Mouse (Mus musculus): Measurements from ENCODE around the gene B230118H07Rik. TPM values are rescaled to one million over a fixed set of nuclear protein-coding genes. Genes with fewer than 3 reads are reported as not detected.

B230118H07Rik gene
- total RNA-seq, 2 experiments from 2014 or later = 98.5 to 101 TPM

DNA sequence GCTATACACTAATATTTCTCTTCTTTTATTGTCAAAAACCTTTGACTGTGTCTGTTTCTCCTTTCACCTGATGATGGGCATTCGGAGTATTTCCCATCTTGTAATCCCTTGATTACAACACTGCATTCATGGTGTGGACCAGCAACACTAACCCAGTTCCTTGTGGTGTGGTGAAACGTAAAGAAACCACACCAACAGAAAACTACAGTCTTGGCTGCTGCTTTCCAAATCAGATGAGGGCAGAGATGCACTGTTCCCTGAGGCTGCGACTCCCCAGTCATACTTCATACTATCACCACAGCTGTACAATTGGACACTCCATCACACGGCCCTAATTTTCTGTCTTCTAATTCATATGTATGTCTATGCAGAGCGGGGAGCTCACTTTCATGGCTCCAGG, 54.7 kb downstream of the B230118H07Rik start:
- DNase-seq = no peak
- intact Hi-C loops (cut with DNase I) = loop anchor here (5.0 kb wide), 1 partner anchor 58 kb away; no protein-coding TSS in a partner anchor

DNA sequence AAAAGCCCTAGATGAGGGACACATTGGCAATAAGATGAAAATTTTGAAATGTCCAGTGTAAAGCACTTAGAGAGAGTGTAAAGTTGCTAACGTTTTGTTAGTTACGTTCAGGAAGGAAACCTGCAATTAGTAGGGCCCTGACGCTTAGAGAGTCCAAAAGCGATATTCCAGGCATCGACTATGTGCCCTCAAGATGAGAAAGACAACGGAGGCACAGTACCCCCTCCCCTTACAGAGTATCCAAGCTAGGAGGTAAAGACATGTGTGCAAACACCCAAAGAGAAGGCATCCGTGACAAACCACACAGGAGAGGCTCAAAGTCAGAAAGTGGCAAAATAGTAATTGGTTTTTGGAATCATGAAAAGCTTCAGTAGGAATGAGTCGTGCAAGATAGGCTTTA, 56.4 kb downstream of the B230118H07Rik start:
- intact Hi-C loops (cut with DNase I) = no loop called here
- no peak for DNase-seq

DNA sequence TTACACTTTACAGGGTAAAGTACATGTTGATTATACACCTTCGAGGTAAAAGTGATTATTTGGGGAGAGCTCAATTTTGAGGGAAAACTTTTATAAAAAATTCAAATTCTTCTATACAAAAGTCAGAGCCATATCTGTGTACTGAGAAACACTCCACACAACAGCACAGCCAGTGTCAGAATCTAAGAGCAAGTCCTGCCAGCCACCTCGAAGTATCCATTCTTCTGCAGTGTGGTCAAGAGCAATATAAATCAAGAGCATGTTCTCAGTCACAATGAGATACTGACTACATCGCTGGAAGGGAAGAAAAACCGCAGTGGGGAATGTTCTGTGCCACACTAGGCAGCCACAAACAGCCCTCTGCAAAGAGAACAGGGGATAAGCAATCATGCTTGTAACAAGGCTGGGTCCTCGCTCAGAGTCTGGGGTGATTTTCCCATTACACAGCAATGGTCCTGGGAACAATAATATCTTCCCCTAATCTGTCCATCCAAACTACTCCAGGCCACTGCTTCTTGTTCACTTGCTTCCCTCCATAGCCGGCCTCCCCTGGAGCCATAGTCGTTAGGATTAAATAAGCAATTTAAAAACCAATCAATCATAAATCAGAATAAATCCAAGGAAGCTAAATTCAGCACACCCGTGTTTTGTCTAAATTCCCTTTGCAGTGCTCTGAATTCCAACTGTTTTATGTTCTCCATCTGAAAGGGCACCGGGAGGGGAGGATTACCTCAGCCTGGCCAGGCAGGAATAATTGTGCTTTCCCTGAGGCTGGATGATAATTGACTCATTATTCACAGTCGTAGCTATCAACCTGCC, 57.1 kb downstream of the B230118H07Rik start:
- intact Hi-C loops (cut with DNase I) = no loop called here

DNA sequence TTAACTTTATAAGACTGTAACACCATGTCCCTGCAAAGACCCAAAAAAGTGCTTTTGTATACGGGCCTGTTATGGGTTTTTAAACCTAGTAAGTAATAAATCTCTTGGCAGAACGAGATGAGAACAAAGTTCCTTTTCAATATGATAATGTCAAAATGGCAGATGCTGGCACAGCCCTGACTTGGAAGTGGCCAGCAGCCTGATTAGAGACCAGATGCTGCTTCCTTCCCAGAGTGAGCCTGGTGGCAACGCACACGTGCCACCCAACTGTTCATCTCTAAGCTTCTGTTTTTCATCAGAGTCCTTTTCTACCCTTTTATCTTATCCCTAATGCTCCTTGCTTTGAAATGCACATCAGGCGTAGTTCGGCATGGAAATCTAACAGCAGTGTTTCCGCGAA, 58.0 kb downstream of the B230118H07Rik start:
- no peak for DNase-seq
- intact Hi-C loops (cut with DNase I) = no loop called here

More for the DNA sequence above, 57.1 kb downstream of the B230118H07Rik start:
- no peak for DNase-seq

DNA sequence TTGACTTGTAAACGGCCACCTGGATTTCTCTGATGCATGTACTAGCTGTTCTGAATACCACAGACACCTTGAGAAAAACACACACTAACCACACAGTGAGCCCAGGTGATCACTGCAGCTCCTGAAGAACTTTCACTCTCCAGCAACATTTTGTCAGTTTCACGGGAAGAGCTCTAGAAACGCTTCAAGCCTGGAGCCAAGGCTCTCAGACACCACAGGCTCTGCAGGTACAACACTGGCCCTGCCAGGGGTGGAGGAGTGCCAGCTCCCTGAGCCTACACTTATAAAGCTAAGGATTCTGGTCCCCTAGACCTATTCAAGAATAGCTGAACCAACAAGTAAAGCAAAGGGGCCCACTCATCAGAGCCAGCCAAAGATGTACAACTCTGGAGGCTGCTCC, 67.9 kb downstream of the B230118H07Rik start:
- no peak for DNase-seq
- intact Hi-C loops (cut with DNase I) = no loop called here

DNA sequence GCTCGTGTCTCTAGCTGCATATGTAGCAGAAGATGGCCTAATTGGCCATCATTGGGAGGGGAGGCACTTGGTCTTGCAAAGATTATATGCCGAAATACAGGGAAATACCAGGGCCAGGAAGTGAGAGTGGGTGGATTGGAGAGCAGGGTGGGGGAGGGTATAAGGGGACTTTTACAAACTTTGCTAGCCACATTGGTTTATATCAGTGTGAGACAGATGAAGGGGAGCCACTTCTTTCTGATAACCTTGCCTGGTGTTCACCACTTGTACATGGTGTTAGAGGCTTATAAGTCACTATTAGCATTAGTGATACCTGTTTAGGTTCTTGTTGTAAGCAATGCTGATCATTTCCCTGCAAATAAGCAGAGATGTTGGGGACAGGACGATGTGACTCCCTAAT, 68.4 kb downstream of the B230118H07Rik start:
- intact Hi-C loops (cut with DNase I) = no loop called here
- no peak for DNase-seq

DNA sequence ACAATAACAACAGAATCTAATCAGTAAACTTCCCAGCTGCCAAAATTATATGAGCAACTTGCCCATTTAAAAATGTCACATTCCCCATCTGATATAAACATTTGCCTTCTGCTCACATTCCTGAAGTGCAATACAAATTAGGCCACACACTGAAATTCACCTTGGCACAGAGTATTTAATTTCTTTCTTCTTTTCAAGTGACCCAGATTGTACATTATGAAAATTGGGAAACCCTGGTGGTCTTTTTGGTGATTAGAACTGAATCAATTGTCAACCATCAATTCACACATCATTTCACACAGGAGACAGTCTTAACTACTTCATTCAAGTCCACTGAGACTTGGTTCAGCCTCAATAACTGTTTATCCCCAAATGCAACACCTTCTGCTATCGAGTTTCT, 68.9 kb downstream of the B230118H07Rik start:
- intact Hi-C loops (cut with DNase I) = no loop called here
- no peak for DNase-seq

DNA sequence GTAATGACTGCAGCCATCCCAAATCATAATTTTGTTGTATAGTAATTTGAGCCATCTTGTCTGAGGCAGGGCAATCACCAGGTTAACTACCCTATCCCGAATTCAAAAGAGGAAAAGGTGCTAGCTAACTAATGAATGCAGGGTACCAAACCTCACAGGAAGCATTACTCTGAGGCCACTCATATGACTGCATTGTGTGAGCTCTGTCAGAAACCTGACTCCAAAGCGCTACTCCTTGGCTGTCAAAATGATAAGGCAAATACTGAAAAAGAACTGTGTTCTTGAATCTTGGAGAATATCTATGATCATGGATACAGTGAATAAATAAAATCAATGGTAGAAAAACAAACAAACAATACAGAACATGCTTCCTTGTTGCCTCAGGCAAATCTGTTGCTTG, 69.3 kb downstream of the B230118H07Rik start:
- no peak for DNase-seq
- intact Hi-C loops (cut with DNase I) = no loop called here

DNA sequence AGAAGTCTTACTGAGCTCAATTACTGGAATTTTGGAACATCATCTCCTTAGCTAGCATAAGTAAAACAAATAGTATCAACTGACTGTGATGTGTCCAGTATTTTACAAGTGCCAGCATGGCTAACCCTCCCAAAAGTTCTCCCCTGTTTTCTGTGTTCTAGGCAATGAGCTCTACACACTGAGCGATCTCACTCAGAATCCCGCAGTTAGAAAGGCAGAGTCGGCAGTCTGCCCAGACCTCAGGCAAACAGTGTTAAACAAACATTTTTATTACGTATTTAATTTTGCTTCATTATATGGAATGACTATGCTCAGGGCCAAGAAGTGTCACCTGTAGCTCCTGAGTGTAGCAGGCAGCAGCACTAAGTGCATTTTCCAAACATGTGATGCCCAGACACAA, 72.1 kb downstream of the B230118H07Rik start:
- intact Hi-C loops (cut with DNase I) = no loop called here
- DNase-seq = no peak

DNA sequence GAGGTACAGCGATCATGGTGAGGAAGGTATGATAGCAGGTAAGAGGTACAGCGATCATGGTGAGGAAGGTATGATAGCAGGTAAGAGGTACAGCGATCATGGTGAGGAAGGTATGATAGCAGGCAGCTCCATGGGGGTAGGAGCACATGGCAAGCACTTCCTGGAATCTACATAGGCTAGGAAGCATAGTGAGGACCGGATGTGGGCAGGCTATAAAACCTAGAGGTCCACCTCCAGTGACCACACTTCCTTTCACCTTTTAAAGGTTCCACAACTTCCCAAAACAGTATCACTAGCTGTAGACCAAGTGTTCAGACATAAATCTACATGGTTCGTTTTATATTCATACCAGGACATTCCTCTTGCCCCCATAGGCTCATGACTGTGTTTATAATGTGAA, 80.1 kb downstream of the B230118H07Rik start:
- DNase-seq = no peak
- intact Hi-C loops (cut with DNase I) = no loop called here

DNA sequence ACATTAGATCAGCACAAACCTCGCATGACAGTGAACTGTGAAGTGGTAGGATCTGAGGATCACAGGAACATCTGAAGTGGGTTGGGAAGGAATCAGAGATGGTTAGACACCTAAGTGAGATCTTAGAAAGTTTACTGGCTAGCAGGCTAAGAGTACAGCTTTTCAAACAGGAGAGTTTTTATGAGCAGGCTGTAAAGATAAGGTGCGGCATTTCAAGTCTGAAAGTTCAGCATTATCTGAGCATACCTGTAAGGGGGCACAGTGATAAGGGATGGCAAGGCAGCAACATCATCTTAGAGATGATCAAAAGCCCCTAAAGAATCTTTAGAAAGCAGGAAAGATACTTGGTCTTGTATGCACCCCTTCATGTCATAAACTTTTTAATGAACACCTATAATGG, 81.8 kb downstream of the B230118H07Rik start:
- DNase-seq = no peak
- intact Hi-C loops (cut with DNase I) = no loop called here

DNA sequence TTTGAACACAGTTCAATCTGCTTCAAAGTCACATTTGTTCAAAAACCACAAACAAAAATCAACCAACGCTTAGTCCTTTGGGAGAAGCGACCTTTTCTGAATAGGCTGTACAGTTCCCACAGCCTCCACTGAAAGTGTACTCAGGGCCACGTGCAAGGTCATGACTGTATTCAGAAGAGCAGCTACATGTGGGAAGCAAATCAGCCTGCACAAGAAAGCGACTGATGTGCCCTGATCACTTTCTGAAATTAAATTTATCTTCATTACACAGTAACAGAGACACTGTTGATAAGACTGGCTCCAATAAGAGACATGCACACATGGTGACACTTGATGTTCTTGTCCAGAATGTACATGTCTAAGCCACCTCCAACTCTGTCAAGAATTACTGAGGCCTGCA, 85.6 kb downstream of the B230118H07Rik start:
- intact Hi-C loops (cut with DNase I) = no loop called here
- no peak for DNase-seq

DNA sequence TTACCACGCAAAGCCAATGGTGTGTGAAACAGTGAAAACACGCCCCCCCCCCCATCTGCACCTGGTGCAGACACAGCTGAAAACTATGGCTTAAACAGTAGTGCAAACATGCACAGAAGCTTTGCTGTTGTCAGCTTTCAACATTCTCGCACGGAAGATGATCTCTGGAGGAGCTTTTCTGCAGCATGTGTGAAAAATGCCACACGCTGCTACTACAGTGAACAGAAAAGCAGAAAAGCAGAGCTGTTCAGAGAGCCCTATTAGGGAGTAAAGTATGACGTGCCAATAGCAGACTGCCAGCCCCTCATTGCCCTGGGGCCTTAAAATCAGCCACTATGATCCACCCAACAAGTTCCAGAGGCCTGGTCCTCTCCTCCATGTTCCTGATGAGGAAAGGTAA, 86.1 kb downstream of the B230118H07Rik start:
- intact Hi-C loops (cut with DNase I) = no loop called here
- DNase-seq = no peak

DNA sequence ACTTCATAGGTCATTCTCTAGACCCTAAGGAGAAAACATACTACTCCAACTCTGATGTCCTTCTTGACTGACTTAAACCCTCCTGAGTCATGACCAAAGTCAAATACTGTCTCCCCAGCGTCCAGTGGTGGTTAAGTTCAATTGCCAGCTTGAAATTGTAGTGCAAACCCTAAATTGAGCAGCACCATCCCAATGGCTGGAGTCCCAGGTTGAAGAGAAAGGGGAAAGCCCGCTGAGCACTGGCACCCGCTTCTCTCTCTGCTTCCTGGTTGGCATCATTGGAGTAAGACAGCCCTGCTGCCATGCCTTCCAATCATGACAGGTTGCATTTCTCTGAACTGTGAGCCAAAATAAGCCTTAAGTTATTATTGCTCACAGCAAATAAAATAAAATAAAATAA, 89.9 kb downstream of the B230118H07Rik start:
- no peak for DNase-seq
- intact Hi-C loops (cut with DNase I) = no loop called here

DNA sequence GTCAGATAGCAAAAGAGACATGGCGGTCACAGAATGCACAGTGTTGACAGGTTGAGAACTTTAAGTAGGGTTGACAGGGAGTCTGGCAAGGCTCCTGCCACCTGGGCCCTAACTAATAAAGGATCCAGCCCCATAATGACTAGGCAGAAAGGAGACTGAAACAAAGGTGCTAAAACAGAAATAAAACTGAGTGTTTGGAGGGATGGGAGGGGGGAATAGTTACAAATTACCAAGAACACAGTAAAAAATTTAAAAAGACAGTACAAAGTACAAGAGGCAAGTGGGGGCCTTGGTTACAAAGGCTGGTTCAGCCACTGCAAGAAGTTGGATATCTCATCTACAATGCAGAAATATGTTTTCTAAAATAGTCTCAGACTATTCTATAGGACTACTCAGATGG, 93.4 kb downstream of the B230118H07Rik start:
- DNase-seq = no peak
- intact Hi-C loops (cut with DNase I) = no loop called here

DNA sequence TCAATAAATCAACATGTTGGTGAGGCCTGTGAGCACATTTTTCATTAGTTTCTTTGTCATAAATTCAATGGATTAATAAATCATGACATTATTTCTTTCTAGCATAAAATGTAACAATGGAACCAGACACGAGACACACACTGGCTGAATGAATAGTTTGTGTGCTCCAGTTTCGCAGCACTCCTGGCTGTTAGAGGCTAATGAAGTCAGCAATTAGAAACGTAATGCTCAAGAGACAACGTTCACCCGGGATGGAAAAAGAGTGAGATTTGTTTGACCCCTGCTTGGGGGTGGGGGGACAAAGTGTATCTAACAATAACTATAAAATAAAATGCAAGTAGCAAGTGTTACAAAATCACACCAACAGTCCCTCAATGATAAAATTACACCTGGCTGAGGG, 95.5 kb downstream of the B230118H07Rik start:
- intact Hi-C loops (cut with DNase I) = no loop called here
- no peak for DNase-seq

DNA sequence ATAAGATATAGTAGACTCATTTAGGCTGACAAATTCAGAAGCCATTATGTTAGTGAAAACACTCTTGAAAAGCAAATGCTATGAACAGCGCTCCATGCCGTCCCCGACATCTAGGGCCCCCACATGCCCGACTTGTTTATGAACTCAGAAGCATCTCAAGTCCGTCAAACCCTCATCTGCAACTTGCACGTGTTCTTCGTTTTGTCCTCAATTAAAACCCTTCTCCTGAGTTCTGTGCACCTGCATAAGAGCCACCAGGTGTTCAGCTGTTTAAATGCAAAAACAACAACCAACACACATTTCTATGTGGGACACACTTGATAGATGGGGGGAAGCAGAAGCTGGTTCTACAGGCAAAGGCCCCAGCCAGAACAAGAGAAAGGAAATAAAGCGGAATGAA, 97.0 kb downstream of the B230118H07Rik start:
- intact Hi-C loops (cut with DNase I) = no loop called here
- no peak for DNase-seq

DNA sequence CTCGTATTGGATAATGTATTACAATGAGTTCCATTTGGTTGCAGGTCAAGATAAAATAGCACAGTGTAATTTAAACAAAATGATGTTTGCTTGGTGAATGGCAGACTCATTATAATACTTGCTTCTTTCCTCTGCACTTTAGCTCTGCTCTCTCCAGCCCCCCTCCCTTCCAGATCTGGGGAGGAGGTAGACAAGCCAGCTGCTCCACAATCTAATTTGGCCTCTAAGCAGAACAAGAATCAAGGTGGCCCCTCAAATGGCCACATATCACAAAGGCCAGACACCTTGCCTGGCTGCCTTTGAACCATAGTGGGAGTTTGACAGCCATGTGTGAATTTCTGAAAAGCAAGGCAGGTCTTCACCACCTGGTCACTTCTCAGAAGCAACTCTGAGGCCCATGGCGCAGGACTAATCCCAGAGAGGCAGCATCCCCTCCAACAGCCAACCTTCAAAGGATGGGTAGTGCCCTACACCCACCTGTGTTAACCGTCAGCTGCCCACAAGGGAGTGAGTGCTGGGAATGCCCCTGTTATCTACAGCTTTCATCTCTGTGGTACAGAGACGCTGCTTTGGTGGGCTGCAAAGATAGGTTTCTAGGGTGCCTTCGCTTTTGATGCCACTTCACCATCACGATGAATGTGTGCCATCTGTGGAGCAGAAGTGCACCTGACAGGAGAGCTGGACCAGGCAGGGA, 98.2 kb downstream of the B230118H07Rik start:
- DNase-seq = no peak
- intact Hi-C loops (cut with DNase I) = no loop called here

DNA sequence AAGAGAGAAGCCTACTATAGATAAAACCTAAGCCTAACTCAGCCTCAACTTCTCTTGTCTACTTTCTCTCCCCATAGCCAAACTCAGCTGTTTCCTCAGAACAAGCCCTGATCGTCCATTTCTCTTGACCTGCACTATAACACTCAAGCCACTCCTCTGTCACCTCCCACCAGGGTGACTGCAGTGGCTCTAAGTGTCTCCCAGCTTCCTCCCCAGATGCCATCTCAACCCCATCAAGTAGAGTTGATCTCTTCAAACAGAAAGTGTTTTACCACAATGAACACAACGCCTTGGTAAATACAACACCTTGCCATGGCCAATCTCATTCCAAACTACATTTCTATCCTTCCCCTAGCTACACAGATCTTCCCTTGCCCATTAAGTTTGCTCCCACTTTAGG, 99.2 kb downstream of the B230118H07Rik start:
- intact Hi-C loops (cut with DNase I) = no loop called here
- no peak for DNase-seq

DNA sequence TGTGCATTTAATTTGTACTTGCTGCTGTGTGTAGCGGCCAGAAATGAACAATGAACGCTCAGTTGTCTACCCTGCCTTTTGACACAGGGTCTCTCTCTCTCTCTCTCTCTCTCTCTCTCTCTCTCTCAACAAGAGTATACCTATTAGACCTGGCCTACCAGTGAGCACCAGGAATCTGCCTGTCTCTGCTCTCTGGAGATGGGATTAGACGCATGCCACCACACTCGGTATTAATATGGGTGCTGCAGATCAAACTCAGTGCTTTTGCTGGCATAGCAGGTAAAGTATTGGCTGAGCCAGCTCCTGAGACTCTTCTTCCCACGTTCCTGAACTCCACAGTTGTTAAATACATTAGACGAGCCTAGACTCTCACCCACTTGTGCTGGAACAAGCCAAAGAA, 100.5 kb downstream of the B230118H07Rik start:
- intact Hi-C loops (cut with DNase I) = no loop called here
- DNase-seq = no peak

DNA sequence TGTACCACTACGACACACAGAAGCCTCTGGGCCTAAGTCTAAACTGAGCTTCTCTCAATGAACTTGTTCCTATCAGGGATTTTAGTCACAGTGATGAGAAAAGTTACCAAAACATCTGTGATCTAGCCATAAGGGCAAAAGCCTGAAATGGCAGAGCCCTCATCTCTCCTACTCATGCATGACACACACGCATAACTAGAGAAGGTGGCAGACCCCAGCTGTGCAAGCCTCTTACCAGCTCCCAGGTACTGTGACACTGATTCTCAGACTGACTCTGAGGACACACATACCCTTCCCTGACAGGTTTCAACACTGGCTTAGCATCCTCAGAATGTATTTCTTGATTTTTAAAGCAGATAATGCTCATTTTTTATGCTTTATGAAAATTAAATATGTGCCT, 103.7 kb downstream of the B230118H07Rik start:
- intact Hi-C loops (cut with DNase I) = no loop called here
- DNase-seq = no peak

DNA sequence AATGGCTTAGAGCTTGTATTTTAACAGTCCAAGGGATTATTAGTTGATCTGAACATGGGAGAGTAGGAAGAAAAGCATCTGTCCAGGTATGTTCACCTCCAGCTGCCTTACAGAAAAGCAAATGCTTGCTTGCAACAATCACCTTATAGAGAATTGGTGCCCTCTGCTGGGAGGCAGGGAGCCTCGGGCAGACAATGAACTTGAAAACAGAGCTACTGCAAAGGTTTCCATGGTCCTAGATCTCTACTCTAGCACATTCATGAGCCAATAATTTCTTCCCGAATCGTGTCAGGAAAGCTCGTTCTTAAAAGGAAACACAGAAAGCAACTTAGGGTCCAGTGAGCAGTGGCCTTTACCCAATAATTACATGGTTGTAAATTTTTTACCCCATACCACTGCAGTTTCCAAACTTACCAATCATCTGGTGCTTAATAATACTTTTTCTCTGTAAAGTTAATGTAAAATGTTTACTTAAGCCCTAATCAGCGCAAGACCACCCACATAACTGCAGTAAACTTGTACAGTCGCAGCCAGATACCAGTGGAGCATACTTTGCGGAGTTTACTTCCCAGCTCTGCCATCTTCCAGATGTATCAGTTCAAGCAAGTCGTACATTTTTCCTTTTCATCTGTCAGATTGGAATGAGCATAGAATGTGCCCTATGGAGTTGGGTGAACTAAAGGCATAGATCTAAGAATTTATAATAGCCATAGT, 105.5 kb downstream of the B230118H07Rik start:
- DNase-seq = no peak
- intact Hi-C loops (cut with DNase I) = no loop called here

All from heart, postnatal 36 days (tissue).